12 mouse cellular contexts compared by ENCODE assay signal in genomic region chr5:99487009-99487858, GRCm38 (mm10).
DNase-seq lines count a peak whose midpoint lies in the region; ATAC-seq and TF ChIP-seq lines count a peak whose summit lies in the region.
"Had no signal": no experiment of that assay in that cellular context is flagged by ENCODE, and none has a peak within 500 bp of the region (broad histone marks: within the 10 kb centered on the region; RNA-seq: fewer than 3 reads in every experiment).

No protein-coding gene starts in this region.

- H3K9ac ChIP-seq in kidney, postnatal 0 days (ENCODE audit: low read depth, low read length) = no peak overlapping the region
- H3K9ac ChIP-seq: liver, postnatal 0 days had no signal

- 0 out of 2 replicates have a peak, but pooled peaks cover 6% of the 10 kb centered on the region for H3K4me1 ChIP-seq in kidney, postnatal 0 days (replicated peaks; ENCODE audit: insufficient read depth, low read length)

- no peak overlapping the region for H3K4me3 ChIP-seq in kidney, postnatal 0 days (replicated peaks; ENCODE audit: low read depth, low read length)

- no peaks in the 10 kb centered on the region for H3K9me3 ChIP-seq in kidney, postnatal 0 days (replicated peaks; ENCODE audit: low read length)

- peak; percentile 74; the same call in 1 of the 2 replicates for ATAC-seq in kidney, postnatal 0 days (replicated peaks; ENCODE audit: low FRiP score, low read depth)
- ATAC-seq in granulocyte monocyte progenitor cell, adult 5-6 weeks (replicated peaks; ENCODE audit: poor library complexity, severe bottlenecking) = peak; percentile 62
- ATAC-seq: liver, postnatal 0 days; midbrain, embryonic 16.5 days had no signal

- WGBS in kidney, postnatal 0 days = 36% methylated on average over 5 of the region's 5 CpGs

- peak; percentile 50 for DNase-seq in kidney, postnatal 0 days (ENCODE audit: low spot score)
- DNase-seq in kidney, postnatal 25 days = no peak
- peak; percentile 38 for DNase-seq in right cerebral cortex, postnatal 14 days
- no peak for DNase-seq in right cerebral cortex, adult 18-20 months
- no peak for DNase-seq in cerebellum, adult 18-20 months
- no peak for DNase-seq in urinary bladder, adult 2 months (ENCODE audit: low spot score)
- DNase-seq: cerebellum, adult 2 months; heart, postnatal 10 days; liver, postnatal 0 days had no signal

- no peaks in the 10 kb centered on the region for H3K36me3 ChIP-seq in kidney, postnatal 0 days (ENCODE audit: insufficient read depth, low read length)

- H3K27me3 ChIP-seq in kidney, postnatal 0 days (ENCODE audit: insufficient read depth, low read length) = no peaks in the 10 kb centered on the region

- no peak for TF ChIP-seq CTCF in kidney, postnatal 0 days (IDR thresholded peaks at IDR 0.05; ENCODE audit: low read depth)

- H3K4me2 ChIP-seq in kidney, postnatal 0 days (ENCODE audit: low read length) = no peak overlapping the region

- H3K27ac ChIP-seq in kidney, postnatal 0 days = no peak overlapping the region
- H3K27ac ChIP-seq: stomach, postnatal 0 days had no signal

Comparison
In these comparisons a context has a peak if more than half of its experiments do, and no peak if none do; other contexts are left out.
1. DNase-seq: peak in kidney, postnatal 0 days (single experiment) and right cerebral cortex, postnatal 14 days (single experiment); none in kidney, postnatal 25 days (0 of 2), right cerebral cortex, adult 18-20 months (single experiment), cerebellum, adult 18-20 months (0 of 2) and urinary bladder, adult 2 months (single experiment).